Mouse (Mus musculus) heart, embryonic 16.5 days (tissue): ENCODE data around the gene Acadvl. TPM values are rescaled to one million over a fixed set of nuclear protein-coding genes. Genes with fewer than 3 reads are reported as not detected.

ENCODE experiments used
- ATAC-seq: fragments of 200-750 bp; cut with Nextera tagmentation; replicated peaks from 2 replicates; pipeline ENCODE4 v1.8.0; 2017; ENCODE audit warnings: moderate number of reproducible peaks; ENCODE audit not compliant: insufficient read depth, low FRiP score; ENCODE audit errors: extremely low read depth
- H3K27ac ChIP-seq: fragments of 300-500 bp; sonication (generic); 2 replicates; pipeline ENCODE4 v1.5.1; 2014; ENCODE audit warnings: mild to moderate bottlenecking, low read length, control low read depth, moderate library complexity
- H3K27me3 ChIP-seq: fragments of 300-500 bp; sonication (generic); 2 replicates; pipeline ENCODE4 v1.6.1; 2014; ENCODE audit warnings: low read length, mixed read lengths; ENCODE audit not compliant: control insufficient read depth, insufficient read depth
- H3K36me3 ChIP-seq: fragments of 300-500 bp; sonication (generic); 2 replicates; pipeline ENCODE4 v1.6.1; 2014; ENCODE audit not compliant: control insufficient read depth, insufficient read depth
- H3K4me1 ChIP-seq: fragments of 300-500 bp; sonication (generic); 2 replicates; pipeline ENCODE4 v1.6.1; 2014; ENCODE audit warnings: low read length, mixed read lengths; ENCODE audit not compliant: control insufficient read depth, insufficient read depth
- H3K4me2 ChIP-seq: fragments of 300-500 bp; sonication (generic); 2 replicates; pipeline ENCODE4 v1.6.1; 2014; ENCODE audit warnings: low read depth, mild to moderate bottlenecking, control low read depth, low read length
- H3K4me3 ChIP-seq: fragments of 300-500 bp; sonication (generic); 2 replicates; pipeline ENCODE4 v1.5.1; 2014; ENCODE audit warnings: mild to moderate bottlenecking, control low read depth, low read length
- H3K9ac ChIP-seq: fragments of 300-500 bp; sonication (generic); 2 replicates; pipeline ENCODE4 v1.6.1; 2014; ENCODE audit warnings: low read length, control low read depth
- H3K9me3 ChIP-seq: fragments of 300-500 bp; sonication (generic); replicated peaks from 2 replicates; pipeline ENCODE4 v1.6.1; 2016; ENCODE audit warnings: low read length; ENCODE audit not compliant: control insufficient read depth
- WGBS: fragments of 180-500 bp; shearing (Covaris S2); extraction: QIAGEN DNeasy Blood & Tissue Kit; methylation state at CpG from one replicate; pipeline ENCODE4 v1.1.7; 2014; 5-methylcytosine and 5-hydroxymethylcytosine counted together
- polyA plus RNA-seq: library from polyadenylated mRNA; unstranded; fragments of >200 nt; fragmentation: Nextera tagmentation; extraction: Ambion mirVana; gene quantifications from 2 replicates; pipeline ENCODE4 v1.2.1, GENCODE M21; 2015

Acadvl gene
- polyA plus RNA-seq, 1 experiment from 2014 or later: 276 TPM

GRCm38 (mm10) chr11:70013408-70013807, 1.8 kb downstream of the Acadvl start:
- no peaks in the 10 kb centered on the region for H3K27me3 ChIP-seq
- WGBS: 80% methylated on average over 3 of the region's 3 CpGs
- no peak overlapping the region for H3K4me2 ChIP-seq
- H3K4me1 ChIP-seq: peaks cover 23% of the 10 kb centered on the region
- H3K4me3 ChIP-seq: no peak overlapping the region
- ATAC-seq: no peak
- no peak overlapping the region for H3K9ac ChIP-seq
- peaks cover 45% of the 10 kb centered on the region for H3K36me3 ChIP-seq
- H3K9me3 ChIP-seq: no peaks in the 10 kb centered on the region
- no peak overlapping the region for H3K27ac ChIP-seq

GRCm38 (mm10) chr11:70012931-70013330, 2.3 kb downstream of the Acadvl start:
- Histone ChIP-seq H3K4me2 (no peak overlapping the region), H3K36me3 (peaks cover 50% of the 10 kb centered on the region), H3K9ac (no peak overlapping the region), H3K9me3 (no peaks in the 10 kb centered on the region), H3K4me3 (no peak overlapping the region), H3K27me3 (no peaks in the 10 kb centered on the region), H3K27ac (no peak overlapping the region), H3K4me1 (peaks cover 20% of the 10 kb centered on the region)
- 83% methylated on average over 9 of the region's 9 CpGs for whole genome bisulfite sequencing
- ATAC-seq: no peak

GRCm38 (mm10) chr11:70010961-70011360, 4.2 kb downstream of the Acadvl start:
- Histone ChIP-seq H3K9ac (no peak overlapping the region), H3K9me3 (no peaks in the 10 kb centered on the region), H3K4me3 (no peak overlapping the region), H3K4me2 (no peak overlapping the region), H3K27me3 (no peaks in the 10 kb centered on the region), H3K27ac (no peak overlapping the region), H3K36me3 (peaks cover 68% of the 10 kb centered on the region), H3K4me1 (peaks cover 13% of the 10 kb centered on the region)
- ATAC-seq: no peak
- 89% methylated on average over 10 of the region's 10 CpGs for WGBS

GRCm38 (mm10) chr11:70010548-70010947, 4.7 kb downstream of the Acadvl start:
- H3K4me2 ChIP-seq: no peak overlapping the region
- WGBS: 84% methylated on average over 12 of the region's 12 CpGs
- no peak overlapping the region for H3K9ac ChIP-seq
- peaks cover 71% of the 10 kb centered on the region for H3K36me3 ChIP-seq
- H3K4me1 ChIP-seq: peaks cover 13% of the 10 kb centered on the region
- no peak overlapping the region for H3K27ac ChIP-seq
- no peaks in the 10 kb centered on the region for H3K9me3 ChIP-seq
- no peak overlapping the region for H3K4me3 ChIP-seq
- ATAC-seq: no peak
- H3K27me3 ChIP-seq: no peaks in the 10 kb centered on the region

GRCm38 (mm10) chr11:70010033-70010432, 5.2 kb downstream of the Acadvl start:
- no peak for ATAC-seq
- no peaks in the 10 kb centered on the region for H3K27me3 ChIP-seq
- H3K4me1 ChIP-seq: peaks cover 10% of the 10 kb centered on the region
- H3K27ac ChIP-seq: no peak overlapping the region
- H3K9ac ChIP-seq: no peak overlapping the region
- H3K4me3 ChIP-seq: no peak overlapping the region
- no peak overlapping the region for H3K4me2 ChIP-seq
- H3K36me3 ChIP-seq: peaks cover 75% of the 10 kb centered on the region
- H3K9me3 ChIP-seq: no peaks in the 10 kb centered on the region
- 83% methylated on average over 6 of the region's 6 CpGs for WGBS

GRCm38 (mm10) chr11:70005521-70005920, 9.7 kb downstream of the Acadvl start:
- H3K9ac ChIP-seq: no peak overlapping the region
- no peak overlapping the region for H3K27ac ChIP-seq
- ATAC-seq: no peak
- H3K4me3 ChIP-seq: no peak overlapping the region
- H3K36me3 ChIP-seq: peaks cover 52% of the 10 kb centered on the region
- WGBS: 67% methylated on average over 5 of the region's 5 CpGs
- no peak overlapping the region for H3K4me2 ChIP-seq
- H3K4me1 ChIP-seq: peaks cover 21% of the 10 kb centered on the region
- no peaks in the 10 kb centered on the region for H3K27me3 ChIP-seq
- no peaks in the 10 kb centered on the region for H3K9me3 ChIP-seq

GRCm38 (mm10) chr11:70002471-70002870, 12.7 kb downstream of the Acadvl start:
- no peaks in the 10 kb centered on the region for H3K27me3 ChIP-seq
- H3K9me3 ChIP-seq: no peaks in the 10 kb centered on the region
- H3K9ac ChIP-seq: no peak overlapping the region
- H3K27ac ChIP-seq: no peak overlapping the region
- WGBS: 85% methylated on average over 2 of the region's 2 CpGs
- peaks cover 44% of the 10 kb centered on the region for H3K36me3 ChIP-seq
- H3K4me3 ChIP-seq: no peak overlapping the region
- H3K4me1 ChIP-seq: peaks cover 26% of the 10 kb centered on the region
- H3K4me2 ChIP-seq: peak overlapping the region; percentile 78; the same call in 1 of the 2 replicates
- no peak for ATAC-seq

- Histone ChIP-seq H3K4me3 (peak overlapping the region; percentile 75), H3K4me1 (peaks cover 28% of the 10 kb centered on the region), H3K36me3 (peaks cover 40% of the 10 kb centered on the region), H3K9ac (no peak overlapping the region), H3K9me3 (no peaks in the 10 kb centered on the region), H3K27ac (no peak overlapping the region), H3K4me2 (peak overlapping the region; percentile 78), H3K27me3 (no peaks in the 10 kb centered on the region)
- no peak for ATAC-seq
Measured at GRCm38 (mm10) chr11:70001865-70002264, 13.3 kb downstream of the Acadvl start.

- WGBS: 8% methylated on average over 8 of the region's 8 CpGs
- ATAC-seq: no peak
- peak overlapping the region; percentile 78 for H3K4me2 ChIP-seq
Measured at GRCm38 (mm10) chr11:70001159-70001558, 14.1 kb downstream of the Acadvl start.

More at GRCm38 (mm10) chr11:70001159-70001558, 14.1 kb downstream of the Acadvl start:
- H3K27me3 ChIP-seq: no peaks in the 10 kb centered on the region
- peaks cover 28% of the 10 kb centered on the region for H3K4me1 ChIP-seq
- no peaks in the 10 kb centered on the region for H3K9me3 ChIP-seq
- H3K27ac ChIP-seq: peak overlapping the region; percentile 93
- peak overlapping the region; percentile 75 for H3K4me3 ChIP-seq
- H3K36me3 ChIP-seq: peaks cover 33% of the 10 kb centered on the region
- peak overlapping the region; percentile 87 for H3K9ac ChIP-seq
